Mouse (Mus musculus) lung, embryonic 15.5 days (tissue): ENCODE measurements around the gene Unc45b. TPM values are rescaled to one million over a fixed set of nuclear protein-coding genes. Genes with fewer than 3 reads are reported as not detected.
A peak's percentile ranks its signal among the peaks of the same experiment; 100 is the strongest.

Source experiments
- ATAC-seq: fragments of 200-750 bp; cut with Nextera tagmentation; 2 replicates; pipeline ENCODE4 v1.8.0; 2017; ENCODE audit warnings: moderate number of reproducible peaks, borderline replicate concordance; ENCODE audit not compliant: low FRiP score, low TSS enrichment; ENCODE audit errors: extremely low read depth
- H3K27ac ChIP-seq: fragments of 300-500 bp; sonication (generic); 2 replicates; pipeline ENCODE4 v1.5.1; 2015; ENCODE audit warnings: moderate library complexity, mild to moderate bottlenecking, inconsistent platforms
- H3K27me3 ChIP-seq: fragments of 300-500 bp; sonication (generic); 2 replicates; pipeline ENCODE4 v1.6.1; 2015; ENCODE audit warnings: inconsistent platforms
- H3K36me3 ChIP-seq: fragments of 300-500 bp; sonication (generic); 2 replicates; pipeline ENCODE4 v1.6.1; 2015; ENCODE audit warnings: inconsistent platforms
- H3K4me1 ChIP-seq: fragments of 300-500 bp; sonication (generic); 2 replicates; pipeline ENCODE4 v1.6.1; 2015; ENCODE audit warnings: inconsistent platforms
- H3K4me2 ChIP-seq: fragments of 300-500 bp; sonication (generic); 2 replicates; pipeline ENCODE4 v1.6.1; 2015; ENCODE audit warnings: inconsistent platforms, mild to moderate bottlenecking, moderate library complexity
- H3K4me3 ChIP-seq: fragments of 300-500 bp; sonication (generic); 2 replicates; pipeline ENCODE4 v1.5.1; 2015; ENCODE audit warnings: mild to moderate bottlenecking, inconsistent platforms
- H3K9ac ChIP-seq: fragments of 300-500 bp; sonication (generic); 2 replicates; pipeline ENCODE4 v1.6.1; 2015; ENCODE audit warnings: inconsistent platforms
- H3K9me3 ChIP-seq: fragments of 300-500 bp; sonication (generic); 2 replicates; pipeline ENCODE4 v1.6.1; 2016; ENCODE audit warnings: inconsistent platforms
- WGBS: fragments of 180-500 bp; shearing (Covaris S2); methylation state at CpG from one replicate; pipeline ENCODE4 v1.1.7; 2015; 5-methylcytosine and 5-hydroxymethylcytosine counted together
- polyA plus RNA-seq: library from polyadenylated mRNA; unstranded; fragments of >200 nt; fragmentation: Nextera tagmentation; extraction: Ambion mirVana; gene quantifications from 2 replicates; pipeline ENCODE4 v1.2.1, GENCODE M21; 2015

The Unc45b gene
- 10.7 and 11.2 TPM in 2 replicates for polyA plus RNA-seq

DNA sequence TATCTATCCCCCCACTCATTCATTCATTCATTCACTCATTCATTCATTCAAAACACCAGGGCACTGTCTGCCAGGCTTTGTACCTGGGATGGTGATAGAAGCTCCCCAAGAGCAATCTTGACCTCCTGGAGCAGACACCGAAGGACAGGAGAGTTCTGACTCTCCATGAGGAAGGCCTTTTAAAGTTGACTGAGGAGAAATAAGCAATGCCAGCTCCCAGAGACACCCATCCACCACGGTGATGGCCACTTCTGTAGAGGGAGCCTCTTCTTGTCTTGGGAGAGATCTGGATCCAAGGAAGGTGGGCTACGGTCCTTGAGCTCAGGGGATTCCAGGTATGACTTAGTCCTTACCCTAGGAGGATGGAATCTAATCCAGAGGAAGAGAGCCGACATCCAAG, at the start of gene Unc45b:
TSS of gene Unc45b (plus strand) at position 301 of the 400 bp plus-strand sequence.
- H3K4me2 ChIP-seq: no peak within 1 kb of the TSS
- peaks cover 9% of the 10 kb centered on the region; the same call in 1 of the 2 replicates for H3K27me3 ChIP-seq
- peaks cover 14% of the 10 kb centered on the region for H3K4me1 ChIP-seq
- WGBS: 81% methylated on average over 4 of the region's 4 CpGs
- peaks cover 5% of the 10 kb centered on the region; the same call in 1 of the 2 replicates for H3K36me3 ChIP-seq
- no peak within 1 kb of the TSS for H3K4me3 ChIP-seq
- ATAC-seq: no peak
- no peak within 1 kb of the TSS for H3K9ac ChIP-seq
- no peak within 1 kb of the TSS for H3K27ac ChIP-seq
- H3K9me3 ChIP-seq: no peaks in the 10 kb centered on the region

DNA sequence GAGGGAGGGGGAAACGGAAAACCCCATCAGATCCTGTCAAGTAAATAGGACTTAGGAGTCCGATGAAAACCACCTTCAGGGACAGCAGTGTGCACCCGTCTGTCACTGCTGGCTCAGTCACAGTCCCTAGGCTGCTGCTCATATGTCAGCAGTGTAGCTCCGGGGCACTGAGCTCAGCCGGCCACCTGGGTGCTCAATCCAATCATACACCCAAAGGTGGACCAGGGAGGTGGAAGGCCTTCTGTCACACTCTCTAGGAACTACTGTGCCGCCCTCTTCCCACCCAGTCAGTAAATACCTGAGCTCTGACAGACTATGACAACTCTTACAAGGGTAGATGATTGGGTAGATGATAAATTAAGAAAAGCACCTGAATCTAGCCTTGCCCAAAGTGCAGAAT, 49.6 kb upstream of the Unc45b start:
- Histone ChIP-seq H3K27ac (no peak overlapping the region), H3K9me3 (no peaks in the 10 kb centered on the region), H3K4me2 (no peak overlapping the region), H3K4me3 (no peak overlapping the region), H3K36me3 (no peaks in the 10 kb centered on the region), H3K27me3 (no peaks in the 10 kb centered on the region), H3K9ac (no peak overlapping the region), H3K4me1 (0 out of 2 replicates have a peak, but pooled peaks cover 5% of the 10 kb centered on the region)
- WGBS: 64% methylated on average over 6 of the region's 6 CpGs
- ATAC-seq: no peak

GRCm38 (mm10) chr11:82861558-82861957, 48.8 kb upstream of the Unc45b start:
- Histone ChIP-seq H3K4me2 (no peak overlapping the region), H3K36me3 (no peaks in the 10 kb centered on the region), H3K4me1 (0 out of 2 replicates have a peak, but pooled peaks cover 5% of the 10 kb centered on the region), H3K27ac (no peak overlapping the region), H3K4me3 (no peak overlapping the region), H3K9me3 (no peaks in the 10 kb centered on the region), H3K27me3 (no peaks in the 10 kb centered on the region), H3K9ac (no peak overlapping the region)
- WGBS: 59% methylated on average over 8 of the region's 8 CpGs
- no peak for ATAC-seq

DNA sequence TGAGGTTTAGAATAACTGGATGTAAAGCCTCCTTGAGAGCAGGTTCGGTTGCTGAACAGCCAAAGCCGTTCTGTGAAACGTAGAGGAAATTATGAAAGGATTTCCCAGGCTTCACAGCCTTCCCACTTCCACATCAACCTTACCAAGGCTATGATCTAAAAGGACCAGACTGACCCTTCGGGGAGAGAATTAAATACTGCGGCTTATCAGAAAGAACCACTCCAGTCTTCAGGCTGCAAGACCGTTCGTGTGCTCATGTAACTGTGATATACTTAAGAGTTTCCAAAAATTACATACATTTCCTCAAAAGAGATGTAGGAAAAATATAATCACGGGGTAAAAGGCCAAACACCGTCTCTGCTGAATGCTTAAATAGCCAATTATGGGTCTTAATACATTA, 47.7 kb upstream of the Unc45b start:
- Histone ChIP-seq H3K4me2 (no peak overlapping the region), H3K9me3 (no peaks in the 10 kb centered on the region), H3K27me3 (no peaks in the 10 kb centered on the region), H3K4me3 (no peak overlapping the region), H3K4me1 (0 out of 2 replicates have a peak, but pooled peaks cover 5% of the 10 kb centered on the region), H3K27ac (no peak overlapping the region), H3K9ac (no peak overlapping the region), H3K36me3 (no peaks in the 10 kb centered on the region)
- WGBS: 81% methylated on average over 9 of the region's 9 CpGs
- ATAC-seq: no peak

DNA sequence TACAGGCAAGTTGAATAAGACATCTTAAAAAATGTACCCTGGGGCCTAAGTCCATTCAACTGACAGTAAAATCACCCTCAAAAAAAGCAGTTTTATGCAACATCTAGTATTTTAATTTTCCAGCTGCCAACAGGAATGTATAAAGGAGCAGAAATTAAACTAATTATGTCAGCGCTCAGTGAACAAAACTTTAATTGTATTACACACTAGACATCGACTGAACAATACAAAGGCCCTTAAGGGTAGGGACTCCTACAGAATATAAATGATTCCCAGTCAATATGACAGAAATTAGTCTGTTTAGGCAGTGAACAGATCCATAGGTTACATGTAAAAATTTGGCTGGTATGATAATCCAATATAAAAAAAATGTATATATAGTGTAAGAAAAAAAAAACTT, 47.3 kb upstream of the Unc45b start:
- H3K9ac ChIP-seq: no peak overlapping the region
- ATAC-seq: no peak
- no peaks in the 10 kb centered on the region for H3K36me3 ChIP-seq
- H3K4me2 ChIP-seq: no peak overlapping the region
- 0 out of 2 replicates have a peak, but pooled peaks cover 5% of the 10 kb centered on the region for H3K4me1 ChIP-seq
- H3K27me3 ChIP-seq: no peaks in the 10 kb centered on the region
- H3K9me3 ChIP-seq: no peaks in the 10 kb centered on the region
- H3K4me3 ChIP-seq: no peak overlapping the region
- 81% methylated on average over 2 of the region's 2 CpGs for WGBS
- no peak overlapping the region for H3K27ac ChIP-seq

DNA sequence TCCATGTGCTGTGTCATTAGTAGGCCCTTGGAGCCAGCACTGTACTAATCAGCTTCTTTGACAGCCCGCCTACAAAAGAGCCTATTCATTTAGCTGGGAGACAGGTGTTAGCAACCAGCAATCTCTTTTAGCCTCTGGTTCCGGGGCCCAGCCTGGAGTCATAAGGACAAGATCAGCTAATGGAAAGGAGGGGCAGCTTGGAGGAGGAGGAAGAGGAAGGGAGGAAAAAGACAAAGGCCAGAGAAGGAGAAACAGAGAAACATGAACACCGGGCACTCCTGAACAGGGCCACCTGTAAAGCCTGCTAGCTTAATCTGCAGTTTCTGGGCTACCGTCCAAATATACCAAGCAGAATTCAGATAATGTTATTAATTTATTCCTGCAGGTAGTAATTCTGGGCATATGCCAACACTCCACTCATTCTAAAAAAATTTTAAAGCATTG, 46.8 kb upstream of the Unc45b start:
- no peak overlapping the region for H3K4me2 ChIP-seq
- 52% methylated on average over 4 of the region's 4 CpGs for WGBS

GRCm38 (mm10) chr11:82865957-82866356, 44.4 kb upstream of the Unc45b start:
- ATAC-seq: no peak
- Histone ChIP-seq H3K4me3 (no peak overlapping the region), H3K36me3 (no peaks in the 10 kb centered on the region), H3K4me1 (peaks cover 9% of the 10 kb centered on the region; the same call in 1 of the 2 replicates), H3K27me3 (no peaks in the 10 kb centered on the region), H3K9ac (no peak overlapping the region), H3K27ac (no peak overlapping the region), H3K9me3 (no peaks in the 10 kb centered on the region), H3K4me2 (no peak overlapping the region)
- WGBS: 79% methylated on average over 10 of the region's 10 CpGs

More for the DNA sequence above, 46.8 kb upstream of the Unc45b start:
- H3K9ac ChIP-seq: no peak overlapping the region
- 0 out of 2 replicates have a peak, but pooled peaks cover 5% of the 10 kb centered on the region for H3K4me1 ChIP-seq
- no peak for ATAC-seq
- no peak overlapping the region for H3K4me3 ChIP-seq
- no peaks in the 10 kb centered on the region for H3K9me3 ChIP-seq
- H3K27me3 ChIP-seq: no peaks in the 10 kb centered on the region
- no peak overlapping the region for H3K27ac ChIP-seq
- H3K36me3 ChIP-seq: no peaks in the 10 kb centered on the region

GRCm38 (mm10) chr11:82866850-82867564, 43.3 kb upstream of the Unc45b start:
- Histone ChIP-seq H3K4me2 (no peak overlapping the region), H3K9ac (no peak overlapping the region), H3K4me1 (peaks cover 4% of the 10 kb centered on the region; the same call in 1 of the 2 replicates), H3K36me3 (no peaks in the 10 kb centered on the region), H3K27ac (no peak overlapping the region), H3K9me3 (no peaks in the 10 kb centered on the region), H3K4me3 (no peak overlapping the region), H3K27me3 (no peaks in the 10 kb centered on the region)
- WGBS: 32% methylated on average over 7 of the region's 7 CpGs
- ATAC-seq: no peak

DNA sequence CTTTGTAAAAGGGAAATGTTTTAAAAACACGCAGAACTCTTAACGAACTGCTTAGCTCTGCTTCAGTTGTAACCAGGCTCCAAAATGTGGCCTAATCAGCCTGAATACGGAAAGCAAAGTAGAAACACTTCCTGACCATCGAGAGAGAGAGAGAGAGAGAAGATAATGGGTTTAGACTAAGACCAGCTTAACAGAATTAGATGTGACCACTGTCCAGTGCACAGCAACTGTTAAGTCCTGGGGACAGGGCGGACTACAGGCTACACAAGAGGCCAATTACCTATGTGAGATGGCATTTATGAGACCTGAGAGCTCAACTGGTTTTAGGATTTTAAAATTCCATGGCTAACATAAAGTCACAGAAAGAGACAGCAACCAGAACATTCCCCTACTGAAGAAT, 42.4 kb upstream of the Unc45b start:
- no peak overlapping the region for H3K27ac ChIP-seq
- 84% methylated on average over 5 of the region's 5 CpGs for WGBS
- no peaks in the 10 kb centered on the region for H3K36me3 ChIP-seq
- no peak overlapping the region for H3K4me3 ChIP-seq
- no peaks in the 10 kb centered on the region for H3K9me3 ChIP-seq
- no peak for ATAC-seq
- no peaks in the 10 kb centered on the region for H3K27me3 ChIP-seq
- H3K4me2 ChIP-seq: no peak overlapping the region
- peaks cover 4% of the 10 kb centered on the region; the same call in 1 of the 2 replicates for H3K4me1 ChIP-seq
- H3K9ac ChIP-seq: no peak overlapping the region

GRCm38 (mm10) chr11:82869506-82870172, 40.7 kb upstream of the Unc45b start:
- H3K4me1 ChIP-seq: peaks cover 4% of the 10 kb centered on the region; the same call in 1 of the 2 replicates
- H3K27me3 ChIP-seq: no peaks in the 10 kb centered on the region
- peak overlapping the region; percentile 81 for H3K4me2 ChIP-seq
- peak overlapping the region; percentile 93 for H3K4me3 ChIP-seq
- WGBS: 56% methylated on average over 9 of the region's 9 CpGs
- peak overlapping the region; percentile 48; the same call in 1 of the 2 replicates for H3K27ac ChIP-seq
- H3K9me3 ChIP-seq: no peaks in the 10 kb centered on the region
- H3K9ac ChIP-seq: peak overlapping the region; percentile 72; the same call in 1 of the 2 replicates
- no peaks in the 10 kb centered on the region for H3K36me3 ChIP-seq
- no peak for ATAC-seq

DNA sequence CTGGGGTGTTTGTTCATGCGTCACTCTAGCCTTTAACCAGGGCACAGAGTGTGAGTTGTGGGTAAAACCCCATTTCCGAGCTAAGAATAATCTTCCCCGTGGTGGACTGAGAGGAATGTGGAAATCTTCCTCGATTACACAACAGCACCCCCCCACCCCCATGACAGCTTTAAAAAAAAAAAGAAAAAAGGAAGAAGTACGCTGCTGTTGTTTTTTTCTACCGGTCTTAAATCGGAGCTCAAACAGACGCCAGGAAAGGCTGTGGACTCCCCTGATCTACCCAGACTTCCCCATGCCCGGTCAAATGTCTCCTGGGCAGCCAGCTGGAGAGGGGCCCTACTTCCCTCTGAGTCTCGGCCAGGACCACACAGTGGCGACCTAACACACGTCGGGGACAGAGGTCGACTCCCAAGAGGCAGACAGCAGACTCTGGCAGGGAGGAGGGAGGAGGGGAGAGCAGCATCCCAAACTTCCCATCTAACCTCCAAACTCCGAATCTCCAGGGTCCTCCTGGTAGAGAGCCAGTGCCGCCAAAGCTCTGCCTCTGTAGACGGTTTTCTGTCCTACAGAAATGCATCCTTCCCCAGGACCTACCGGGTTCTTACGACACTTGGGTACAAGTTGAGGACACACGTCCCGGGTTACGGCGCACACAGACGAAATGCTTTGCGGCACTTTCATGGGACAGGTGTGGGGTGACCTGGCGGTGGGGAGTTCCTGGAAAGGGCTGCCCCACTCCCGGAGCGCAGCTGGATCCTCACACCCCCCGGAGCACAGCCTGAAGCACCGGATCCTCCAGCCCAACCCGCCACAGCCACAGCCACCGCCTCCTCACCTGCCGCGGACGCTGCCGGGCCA, 39.9 kb upstream of the Unc45b start:
- Histone ChIP-seq H3K9ac (peak overlapping the region; percentile 72), H3K36me3 (no peaks in the 10 kb centered on the region), H3K4me2 (peak overlapping the region; percentile 81), H3K27me3 (no peaks in the 10 kb centered on the region), H3K4me1 (peaks cover 4% of the 10 kb centered on the region; the same call in 1 of the 2 replicates), H3K4me3 (peak overlapping the region; percentile 93), H3K9me3 (no peaks in the 10 kb centered on the region), H3K27ac (peak overlapping the region; percentile 79)
- under 1% methylated on average over 36 of the region's 36 CpGs for WGBS
- peak; percentile 72 for ATAC-seq
